Mouse (Mus musculus): ENCODE measurements around the gene Pitpnm2. TPM values are rescaled to one million over a fixed set of nuclear protein-coding genes. Genes with fewer than 3 reads are reported as not detected.

The Pitpnm2 gene
- polyA plus RNA-seq, 1 experiment from 2014 or later, result 1.9 TPM

DNA sequence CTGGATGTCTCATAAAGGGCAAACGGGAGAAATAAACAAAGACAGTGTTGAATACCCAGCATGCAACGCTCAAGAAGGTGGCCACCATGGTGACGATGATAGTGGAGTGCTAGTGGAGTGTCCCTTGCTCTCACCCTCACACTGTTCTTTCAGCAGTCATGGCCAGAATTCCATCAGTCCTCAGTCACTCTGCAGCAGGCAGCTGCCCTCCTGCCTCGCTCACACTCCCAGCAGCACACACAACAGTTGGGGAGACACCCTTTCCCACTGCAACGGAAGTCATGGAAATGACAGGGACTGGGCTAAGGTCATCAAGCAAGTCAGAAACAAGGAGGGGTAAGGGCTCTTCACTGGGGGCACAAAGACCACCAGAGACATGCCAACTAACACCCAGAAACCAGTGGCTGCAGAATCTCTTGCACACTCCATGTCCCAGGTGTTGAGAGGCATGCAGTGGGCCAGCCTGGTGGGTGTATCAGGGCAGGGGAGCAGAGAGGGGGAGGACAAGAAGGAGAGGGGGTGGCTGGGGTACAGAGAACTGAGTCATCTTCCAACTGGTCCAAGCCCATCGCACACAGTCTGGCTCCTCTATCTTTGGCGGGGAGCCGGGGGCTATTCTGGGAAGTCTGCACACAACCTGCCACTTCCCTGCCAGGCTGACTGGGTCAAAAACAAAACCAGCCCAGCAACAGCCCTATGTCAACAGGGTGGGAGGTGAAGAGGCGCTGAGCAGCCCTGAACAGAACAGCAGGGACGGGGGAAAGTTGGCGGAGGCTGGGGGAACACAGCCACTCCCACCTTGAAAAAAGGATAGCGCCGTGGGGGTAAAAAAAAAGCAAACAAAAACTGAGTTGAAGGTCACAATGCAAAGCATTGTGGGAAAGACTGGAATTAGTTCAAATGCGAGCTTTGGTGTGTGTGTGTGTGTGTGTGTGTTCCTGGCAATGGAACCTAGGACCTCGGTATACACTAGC is 76.3 kb downstream of the Pitpnm2 start:
- Histone ChIP-seq H3K27me3 (ENCODE audit: control insufficient read depth, insufficient read depth, low read depth, low read length) (no peaks in the 10 kb centered on the region), H3K36me3 (ENCODE audit: control insufficient read depth, insufficient read depth) (no peaks in the 10 kb centered on the region), H3K4me2 (ENCODE audit: low read depth, low read length) (peak overlapping the region; percentile 8; the same call in 1 of the 2 replicates), H3K4me3 (ENCODE audit: low read depth, low read length) (no peak overlapping the region), H3K27ac (ENCODE audit: low read length) (peak overlapping the region; percentile 63), H3K4me1 (ENCODE audit: control insufficient read depth, low read depth, low read length) (peaks cover 11% of the 10 kb centered on the region), H3K9ac (ENCODE audit: low read depth, low read length) (no peak overlapping the region), H3K9me3 (replicated peaks; ENCODE audit: control insufficient read depth, low read length) (no peaks in the 10 kb centered on the region)
- ATAC-seq (ENCODE audit: low read depth), result peak; percentile 53
- WGBS (ENCODE audit: insufficient replicate concordance), result 66% methylated on average over 15 of the region's 15 CpGs

DNA sequence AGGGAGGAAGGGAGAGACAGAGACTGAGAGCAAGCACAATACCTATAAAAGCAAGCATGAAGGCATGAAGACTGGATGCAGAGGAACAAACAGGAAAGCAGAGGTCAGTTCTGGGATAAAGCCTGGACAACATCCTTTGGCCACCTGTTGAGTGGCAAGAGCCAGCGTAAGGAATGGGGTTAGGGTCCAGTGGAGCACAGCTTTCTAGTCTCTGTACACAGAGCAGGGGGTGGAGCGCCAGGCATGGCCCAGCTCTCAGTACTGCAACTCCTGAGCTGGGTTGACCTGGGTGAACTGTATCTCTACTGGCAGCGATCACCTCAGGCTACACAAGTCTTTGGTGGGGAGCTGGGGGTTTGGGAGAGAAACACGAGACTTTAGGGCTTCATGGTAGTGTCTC is 77.3 kb downstream of the Pitpnm2 start:
- H3K27ac ChIP-seq (ENCODE audit: low read length), result no peak overlapping the region

DNA sequence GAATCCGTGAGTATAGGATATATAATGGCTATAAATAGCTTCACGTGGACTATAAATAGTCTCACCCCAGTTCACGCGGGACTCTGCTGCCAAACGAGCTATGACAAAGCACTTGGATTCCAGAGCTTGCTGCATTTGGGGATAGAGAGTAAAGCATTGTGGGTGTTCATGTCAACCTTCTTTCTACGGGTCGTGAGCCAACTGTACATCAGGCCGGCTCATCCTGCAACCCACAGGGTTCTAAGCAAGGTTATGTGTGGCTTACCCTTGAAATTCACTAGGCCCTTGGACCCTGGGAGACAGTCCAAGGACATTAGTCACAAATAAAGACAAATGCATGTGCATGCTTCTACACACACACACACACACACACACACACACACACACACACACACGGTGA is 77.8 kb downstream of the Pitpnm2 start:
- H3K4me3 ChIP-seq (ENCODE audit: low read depth, low read length), result no peak overlapping the region
- H3K36me3 ChIP-seq (ENCODE audit: control insufficient read depth, insufficient read depth), result no peaks in the 10 kb centered on the region
- H3K4me2 ChIP-seq (ENCODE audit: low read depth, low read length), result no peak overlapping the region
- H3K4me1 ChIP-seq (ENCODE audit: control insufficient read depth, low read depth, low read length), result peaks cover 10% of the 10 kb centered on the region
- no peaks in the 10 kb centered on the region for H3K27me3 ChIP-seq (ENCODE audit: control insufficient read depth, insufficient read depth, low read depth, low read length)
- H3K27ac ChIP-seq (ENCODE audit: low read length), result no peak overlapping the region
- H3K9me3 ChIP-seq (replicated peaks; ENCODE audit: control insufficient read depth, low read length), result no peaks in the 10 kb centered on the region
- ATAC-seq (ENCODE audit: low read depth), result no peak
- no peak overlapping the region for H3K9ac ChIP-seq (ENCODE audit: low read depth, low read length)
- WGBS (ENCODE audit: insufficient replicate concordance), result 48% methylated on average over 9 of the region's 9 CpGs

More for the DNA sequence above, 77.3 kb downstream of the Pitpnm2 start:
- H3K4me1 ChIP-seq (ENCODE audit: control insufficient read depth, low read depth, low read length), result peaks cover 10% of the 10 kb centered on the region
- H3K27me3 ChIP-seq (ENCODE audit: control insufficient read depth, insufficient read depth, low read depth, low read length), result no peaks in the 10 kb centered on the region
- H3K36me3 ChIP-seq (ENCODE audit: control insufficient read depth, insufficient read depth), result no peaks in the 10 kb centered on the region
- no peak overlapping the region for H3K4me3 ChIP-seq (ENCODE audit: low read depth, low read length)
- no peak overlapping the region for H3K4me2 ChIP-seq (ENCODE audit: low read depth, low read length)
- no peaks in the 10 kb centered on the region for H3K9me3 ChIP-seq (replicated peaks; ENCODE audit: control insufficient read depth, low read length)
- no peak overlapping the region for H3K9ac ChIP-seq (ENCODE audit: low read depth, low read length)
- peak; percentile 72 for ATAC-seq (ENCODE audit: low read depth)
- WGBS (ENCODE audit: insufficient replicate concordance), result 66% methylated on average over 4 of the region's 4 CpGs

DNA sequence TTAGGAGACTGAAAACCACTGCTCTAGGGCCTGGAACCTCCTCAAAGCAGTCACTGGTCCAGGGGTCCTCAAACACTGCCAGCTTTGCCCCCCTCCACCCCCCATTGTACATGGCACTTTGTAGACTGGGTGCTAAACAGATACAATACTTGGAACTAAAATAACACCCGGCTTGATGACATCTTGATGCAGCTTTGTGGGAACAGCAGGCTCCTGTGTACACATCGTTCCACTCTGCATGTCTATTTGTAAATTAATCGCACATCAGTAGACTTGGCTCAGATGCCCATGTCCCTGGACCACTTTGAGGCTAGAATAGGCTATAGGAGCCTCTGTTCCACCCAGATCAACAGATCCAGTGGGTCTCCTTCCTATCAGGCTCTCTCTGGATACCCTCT is 80.3 kb downstream of the Pitpnm2 start:
- Histone ChIP-seq H3K9me3 (replicated peaks; ENCODE audit: control insufficient read depth, low read length) (no peaks in the 10 kb centered on the region), H3K4me1 (ENCODE audit: control insufficient read depth, low read depth, low read length) (peaks cover 14% of the 10 kb centered on the region), H3K36me3 (ENCODE audit: control insufficient read depth, insufficient read depth) (no peaks in the 10 kb centered on the region), H3K27ac (ENCODE audit: low read length) (no peak overlapping the region), H3K4me3 (ENCODE audit: low read depth, low read length) (no peak overlapping the region), H3K4me2 (ENCODE audit: low read depth, low read length) (no peak overlapping the region), H3K9ac (ENCODE audit: low read depth, low read length) (no peak overlapping the region), H3K27me3 (ENCODE audit: control insufficient read depth, insufficient read depth, low read depth, low read length) (no peaks in the 10 kb centered on the region)
- no peak for ATAC-seq (ENCODE audit: low read depth)
- WGBS (ENCODE audit: insufficient replicate concordance), result 76% methylated on average over 3 of the region's 3 CpGs

DNA sequence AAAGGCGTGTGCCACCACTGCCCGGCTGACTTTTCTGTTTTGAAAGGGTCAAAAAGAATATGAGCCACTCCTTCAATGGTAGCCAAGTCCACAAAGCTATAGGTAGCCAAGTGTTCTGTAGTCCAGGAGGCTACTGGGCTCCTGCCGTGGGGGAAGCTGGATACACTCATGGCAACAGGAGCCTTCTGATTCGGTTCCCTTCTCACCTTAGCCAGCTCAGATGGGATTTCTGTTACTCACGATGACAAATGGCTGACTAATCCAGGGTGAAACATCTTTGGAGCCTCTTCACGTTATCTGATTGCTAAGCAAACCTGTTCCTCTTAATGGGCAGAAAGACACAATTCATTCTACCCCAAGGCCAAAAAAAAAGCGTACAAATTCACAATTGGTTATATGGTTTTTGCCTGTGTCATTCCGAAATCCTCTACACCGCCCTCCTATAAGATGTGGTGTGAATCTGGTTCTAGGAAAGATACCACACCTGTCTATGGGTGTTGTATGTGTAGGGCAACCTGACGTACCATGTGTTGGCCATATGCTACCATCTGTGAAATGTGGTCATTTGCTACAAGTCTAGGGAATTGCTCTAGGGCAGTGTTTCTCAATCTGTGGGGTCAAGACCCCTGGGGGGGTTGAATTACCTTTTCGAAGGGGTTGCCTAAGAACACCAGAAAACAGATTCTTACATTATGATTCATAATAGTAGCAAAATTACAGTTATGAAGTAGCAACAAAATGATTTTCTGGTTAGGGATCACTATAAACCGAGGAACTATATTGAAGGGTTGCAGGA is 80.9 kb downstream of the Pitpnm2 start:
- peaks cover 14% of the 10 kb centered on the region for H3K4me1 ChIP-seq (ENCODE audit: control insufficient read depth, low read depth, low read length)
- H3K4me3 ChIP-seq (ENCODE audit: low read depth, low read length), result no peak overlapping the region
- H3K9ac ChIP-seq (ENCODE audit: low read depth, low read length), result no peak overlapping the region
- no peak overlapping the region for H3K27ac ChIP-seq (ENCODE audit: low read length)
- ATAC-seq (ENCODE audit: low read depth), result no peak
- WGBS (ENCODE audit: insufficient replicate concordance), result 77% methylated on average over 12 of the region's 12 CpGs
- no peaks in the 10 kb centered on the region for H3K9me3 ChIP-seq (replicated peaks; ENCODE audit: control insufficient read depth, low read length)
- H3K36me3 ChIP-seq (ENCODE audit: control insufficient read depth, insufficient read depth), result no peaks in the 10 kb centered on the region
- no peak overlapping the region for H3K4me2 ChIP-seq (ENCODE audit: low read depth, low read length)
- no peaks in the 10 kb centered on the region for H3K27me3 ChIP-seq (ENCODE audit: control insufficient read depth, insufficient read depth, low read depth, low read length)

DNA sequence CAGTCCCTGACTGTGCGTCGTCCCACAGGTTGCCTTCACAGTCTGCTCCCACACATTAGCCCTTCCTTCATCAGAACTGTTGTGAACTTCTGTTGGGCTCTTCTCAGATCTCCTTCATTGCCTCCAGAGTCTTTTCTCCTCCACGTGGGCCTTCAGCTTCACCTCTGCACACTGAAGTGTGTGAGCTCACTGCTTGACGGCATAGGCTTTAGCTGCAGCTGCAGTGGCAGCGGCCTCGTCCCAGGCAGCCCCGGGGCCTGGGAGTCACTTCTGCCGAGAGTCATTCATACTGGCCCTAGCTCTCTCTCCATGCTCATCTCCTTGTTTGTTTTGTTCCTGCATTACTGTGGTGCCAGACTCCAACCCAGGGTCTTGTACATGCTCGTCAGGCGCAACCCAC is 81.9 kb downstream of the Pitpnm2 start:
- Histone ChIP-seq H3K9ac (ENCODE audit: low read depth, low read length) (no peak overlapping the region), H3K27me3 (ENCODE audit: control insufficient read depth, insufficient read depth, low read depth, low read length) (no peaks in the 10 kb centered on the region), H3K4me2 (ENCODE audit: low read depth, low read length) (no peak overlapping the region), H3K27ac (ENCODE audit: low read length) (no peak overlapping the region), H3K4me3 (ENCODE audit: low read depth, low read length) (no peak overlapping the region), H3K9me3 (replicated peaks; ENCODE audit: control insufficient read depth, low read length) (no peaks in the 10 kb centered on the region), H3K4me1 (ENCODE audit: control insufficient read depth, low read depth, low read length) (peaks cover 15% of the 10 kb centered on the region), H3K36me3 (ENCODE audit: control insufficient read depth, insufficient read depth) (no peaks in the 10 kb centered on the region)
- WGBS (ENCODE audit: insufficient replicate concordance), result 74% methylated on average over 10 of the region's 10 CpGs
- no peak for ATAC-seq (ENCODE audit: low read depth)

DNA sequence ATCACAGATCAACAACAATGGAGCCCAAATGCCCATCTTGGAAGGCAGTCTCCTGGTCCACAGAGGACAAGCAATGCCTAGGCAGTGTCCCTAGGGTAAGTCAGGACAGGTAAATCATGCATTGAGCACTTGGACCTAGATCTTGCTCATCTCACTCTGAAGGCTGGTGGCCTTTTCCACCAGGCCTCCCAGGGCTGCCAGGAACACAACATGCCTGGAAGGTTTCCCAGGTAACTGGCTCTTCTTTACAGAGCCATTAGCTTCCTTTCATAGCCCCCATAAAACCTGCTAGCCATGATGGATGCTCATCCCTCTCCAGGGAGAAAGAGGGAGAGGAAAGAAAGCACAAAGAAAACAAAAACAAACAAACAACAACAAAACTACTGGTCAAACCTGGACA is 82.8 kb downstream of the Pitpnm2 start:
- Histone ChIP-seq H3K27me3 (ENCODE audit: control insufficient read depth, insufficient read depth, low read depth, low read length) (no peaks in the 10 kb centered on the region), H3K9ac (ENCODE audit: low read depth, low read length) (no peak overlapping the region), H3K9me3 (replicated peaks; ENCODE audit: control insufficient read depth, low read length) (no peaks in the 10 kb centered on the region), H3K4me3 (ENCODE audit: low read depth, low read length) (no peak overlapping the region), H3K27ac (ENCODE audit: low read length) (no peak overlapping the region), H3K4me1 (ENCODE audit: control insufficient read depth, low read depth, low read length) (peaks cover 13% of the 10 kb centered on the region), H3K36me3 (ENCODE audit: control insufficient read depth, insufficient read depth) (no peaks in the 10 kb centered on the region), H3K4me2 (ENCODE audit: low read depth, low read length) (no peak overlapping the region)
- ATAC-seq (ENCODE audit: low read depth), result no peak

DNA sequence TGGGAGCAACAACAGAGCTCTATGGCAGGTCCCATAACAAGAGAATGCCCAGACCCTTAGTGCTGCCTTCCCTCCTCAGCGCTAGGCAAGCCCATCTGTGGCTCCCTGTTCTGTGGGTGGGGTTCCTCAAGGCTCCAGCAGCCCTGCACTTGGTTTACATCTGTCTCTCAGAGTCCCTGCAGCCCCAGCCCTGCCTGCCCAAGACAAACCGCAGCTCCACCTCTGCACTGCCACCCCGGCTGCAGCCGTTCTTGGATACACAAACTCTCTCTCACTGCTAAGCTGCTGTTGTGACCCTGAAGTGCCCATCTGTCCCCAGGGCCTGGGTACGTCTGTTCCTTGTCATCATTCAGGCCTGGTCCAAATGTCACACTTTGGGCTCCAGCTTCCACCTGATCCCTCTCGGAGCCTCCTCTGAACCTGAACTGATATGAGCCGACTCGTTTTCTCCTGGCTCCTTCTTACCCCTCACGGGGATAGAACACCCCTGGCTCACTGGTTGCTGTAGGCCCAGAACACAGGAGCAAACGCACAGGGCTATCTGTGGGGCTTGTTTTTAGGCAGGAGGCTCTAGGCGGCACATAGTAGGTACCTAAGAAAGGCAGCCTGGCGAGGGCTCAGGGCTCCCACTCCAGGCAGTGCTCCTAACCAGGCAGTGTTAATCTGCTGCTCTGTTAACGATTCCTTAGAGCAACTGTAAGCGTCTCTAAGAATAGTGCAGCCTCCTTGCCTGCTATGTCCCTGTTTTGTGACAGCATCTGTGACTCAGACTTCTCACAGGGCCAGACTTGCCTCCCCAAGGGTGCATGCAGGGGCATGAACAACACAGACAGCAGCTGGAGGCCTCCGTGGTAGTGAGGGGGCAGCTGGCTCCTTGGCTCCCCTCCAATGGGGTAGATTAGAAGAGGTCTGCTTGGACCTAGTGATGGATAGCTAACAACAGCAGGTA is 83.7 kb downstream of the Pitpnm2 start:
- no peaks in the 10 kb centered on the region for H3K27me3 ChIP-seq (ENCODE audit: control insufficient read depth, insufficient read depth, low read depth, low read length)
- H3K36me3 ChIP-seq (ENCODE audit: control insufficient read depth, insufficient read depth), result no peaks in the 10 kb centered on the region
- H3K4me1 ChIP-seq (ENCODE audit: control insufficient read depth, low read depth, low read length), result peaks cover 12% of the 10 kb centered on the region
- no peak overlapping the region for H3K27ac ChIP-seq (ENCODE audit: low read length)
- no peak overlapping the region for H3K4me3 ChIP-seq (ENCODE audit: low read depth, low read length)
- H3K4me2 ChIP-seq (ENCODE audit: low read depth, low read length), result no peak overlapping the region
- no peak overlapping the region for H3K9ac ChIP-seq (ENCODE audit: low read depth, low read length)
- H3K9me3 ChIP-seq (replicated peaks; ENCODE audit: control insufficient read depth, low read length), result no peaks in the 10 kb centered on the region
- ATAC-seq (ENCODE audit: low read depth), result peak; percentile 57; the same call in 1 of the 2 replicates
- 32% methylated on average over 15 of the region's 15 CpGs for WGBS (ENCODE audit: insufficient replicate concordance)

Data from liver, embryonic 16.5 days (tissue).